Mouse (Mus musculus): ENCODE results near the gene Tac2.

Tac2 gene

DNA sequence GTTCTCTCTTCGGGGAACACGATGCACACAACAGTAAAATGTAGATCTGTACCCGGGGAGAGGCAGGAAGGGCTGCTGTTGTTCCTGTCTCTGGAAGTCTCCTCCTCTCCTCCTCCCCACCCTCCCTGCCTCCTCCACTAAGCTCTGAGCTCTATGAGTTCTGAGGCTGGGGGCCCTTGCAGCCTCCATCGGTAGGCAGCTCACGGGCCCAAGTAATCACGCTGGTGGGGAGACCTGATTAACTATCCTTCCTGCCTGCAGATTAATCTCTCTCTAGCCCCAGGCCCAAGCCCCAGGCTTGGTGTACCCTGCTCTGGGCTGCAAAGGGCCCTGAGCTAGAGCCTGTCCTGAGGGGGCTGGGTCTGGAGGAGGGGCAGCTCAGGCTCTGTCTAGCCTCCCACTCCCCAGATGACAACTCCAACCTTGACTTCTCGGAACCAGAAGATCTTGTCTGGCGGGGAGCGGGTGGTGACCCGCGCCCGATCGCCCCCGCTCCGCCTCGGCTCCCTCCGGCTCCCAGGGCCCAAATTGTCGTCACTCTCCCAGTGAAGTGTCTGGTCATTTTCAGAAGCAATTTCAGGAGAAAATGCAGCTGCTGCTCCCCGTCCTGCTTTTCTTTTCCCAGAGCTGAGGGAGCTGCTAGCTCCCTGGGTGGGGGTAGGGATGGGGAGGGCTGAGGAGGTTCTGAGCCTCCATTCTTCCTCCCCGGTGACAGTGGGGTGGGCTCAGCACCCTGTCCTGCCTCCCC lies 2.4 kb upstream of the Tac2 start:
- intact Hi-C loops (cut with DNase I), result no loop called here

DNA sequence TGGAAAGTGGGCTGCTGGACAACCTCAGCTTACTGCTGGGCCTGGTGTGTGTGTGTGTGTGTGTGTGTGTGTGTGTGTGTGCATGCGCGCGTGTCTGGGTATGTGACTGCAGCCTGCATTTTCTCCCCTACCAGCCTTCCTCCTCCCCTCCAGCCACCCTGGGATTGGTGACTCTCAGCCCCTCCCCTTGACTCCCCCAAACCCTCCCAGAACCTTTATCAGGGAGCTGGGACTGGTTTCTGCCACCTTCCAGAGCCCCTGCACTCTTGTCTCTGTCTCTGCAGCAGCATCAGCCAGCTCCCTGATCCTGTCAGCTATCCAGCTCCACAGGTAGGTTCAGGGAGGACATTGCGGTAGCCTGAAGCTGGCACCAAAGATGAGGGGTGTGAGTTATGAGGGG lies 858 bp downstream of the Tac2 start:
- intact Hi-C loops (cut with DNase I), result no loop called here

DNA sequence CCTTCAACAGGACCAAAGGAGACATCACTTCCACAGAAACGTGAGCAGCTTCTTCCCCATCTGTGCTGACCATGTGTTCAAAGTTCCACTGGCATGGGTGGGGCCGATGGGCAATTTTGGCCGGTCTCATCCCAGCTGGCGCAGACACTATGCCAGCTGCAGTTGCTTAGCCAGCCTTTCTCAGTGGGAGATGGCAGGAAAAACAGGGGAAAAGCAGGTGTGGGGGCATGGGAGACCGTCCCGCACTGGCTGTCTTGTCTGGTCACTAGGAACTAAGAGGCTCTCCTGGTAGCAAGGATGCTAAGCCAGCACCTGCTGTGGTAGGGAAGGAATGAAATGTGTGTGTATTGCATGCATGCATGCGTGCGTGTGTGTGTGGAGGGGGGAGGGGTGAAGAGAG lies 4.2 kb downstream of the Tac2 start:
- intact Hi-C loops (cut with DNase I), result no loop called here

DNA sequence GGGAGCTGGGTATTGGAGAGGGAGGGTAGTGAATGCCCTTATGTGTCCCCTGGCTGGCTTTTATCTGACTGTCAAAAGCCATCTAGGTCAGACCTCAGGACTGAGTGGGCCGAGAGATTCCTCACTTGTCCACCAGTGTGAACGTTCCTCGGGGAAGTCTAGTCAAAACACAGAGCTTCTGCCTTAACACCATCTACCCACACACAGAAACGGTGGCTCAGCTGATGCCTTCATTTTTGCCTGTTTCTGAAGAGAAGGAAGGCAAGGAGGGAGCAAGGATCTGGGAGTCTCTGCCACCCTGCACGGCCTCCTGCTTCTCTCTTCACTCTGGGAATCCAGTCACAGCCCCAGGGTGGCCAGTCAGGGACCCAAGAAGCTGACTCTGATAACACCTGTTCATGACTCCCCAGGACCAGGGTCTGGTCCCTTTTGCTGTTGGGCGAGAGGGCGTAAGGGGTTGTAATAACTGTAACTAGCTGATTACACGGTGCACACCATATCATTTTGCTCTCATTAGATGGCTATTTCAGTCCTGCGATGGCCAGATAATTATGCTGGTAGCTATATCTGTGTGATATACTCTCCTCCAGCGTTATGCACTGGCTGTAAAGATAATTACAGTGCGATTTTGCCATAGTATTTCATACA lies 6.1 kb downstream of the Tac2 start:
- intact Hi-C loops (cut with DNase I), result no loop called here

DNA sequence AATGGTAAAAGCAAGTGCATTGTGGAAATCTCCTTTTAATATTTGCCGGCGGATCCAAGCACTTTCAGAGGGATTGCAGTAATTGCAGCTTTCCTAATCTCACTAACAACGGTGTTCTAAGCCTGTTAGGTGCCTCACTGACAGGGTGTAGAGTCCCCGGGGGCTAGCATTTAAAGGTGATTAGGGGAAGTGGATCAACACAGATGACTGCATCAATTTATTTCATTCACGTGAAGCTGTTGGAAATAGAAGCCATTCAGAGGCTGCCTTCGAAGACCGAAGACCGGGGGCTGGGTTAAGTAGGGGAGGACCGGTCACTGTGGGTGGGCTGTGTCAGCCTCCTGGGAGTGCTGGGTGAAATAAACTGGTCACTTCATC lies 6.6 kb downstream of the Tac2 start:
- intact Hi-C loops (cut with DNase I), result no loop called here

DNA sequence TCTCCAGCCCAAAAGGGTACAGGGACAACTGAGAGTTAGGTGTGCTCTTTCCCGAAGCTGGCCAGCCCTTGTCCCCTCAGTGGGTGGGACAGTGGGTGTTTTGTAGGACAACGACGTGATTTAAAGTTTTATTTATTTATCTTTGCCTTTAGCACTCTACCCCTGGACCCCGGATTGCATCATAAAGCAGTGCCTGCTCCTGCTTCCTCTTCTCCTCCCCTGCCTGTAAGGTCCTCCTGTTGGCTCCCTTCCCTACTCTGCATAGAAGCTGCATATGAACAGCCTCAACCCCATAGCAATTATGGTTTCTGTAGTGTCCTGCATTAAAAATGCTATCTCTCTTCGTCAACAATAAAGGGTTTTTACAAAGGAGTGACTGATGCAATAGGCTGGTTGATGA lies 7.1 kb downstream of the Tac2 start:
- intact Hi-C loops (cut with DNase I), result no loop called here

DNA sequence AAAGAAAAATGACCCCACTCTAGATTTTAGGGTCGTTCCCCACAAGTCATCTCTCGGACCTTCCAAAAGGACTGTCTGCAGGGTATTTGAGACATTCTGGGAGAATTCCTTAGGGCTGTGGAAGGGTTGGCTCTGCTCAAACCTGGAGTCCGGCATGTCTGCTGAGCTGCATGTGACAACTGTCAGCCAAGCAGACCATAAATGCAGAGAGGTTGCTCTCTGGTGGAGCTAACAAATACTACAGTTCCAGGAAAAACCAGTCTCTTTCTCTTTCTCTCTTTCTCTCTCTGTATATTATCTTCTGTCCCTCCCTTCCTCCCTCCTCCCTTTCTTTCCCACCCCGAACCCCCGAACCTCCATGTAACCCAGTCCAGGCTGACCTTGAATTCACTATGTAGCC lies 10.2 kb downstream of the Tac2 start:
- intact Hi-C loops (cut with DNase I), result loop anchor here (2.0 kb wide), 2 partner anchors 42 to 202 kb away; no protein-coding TSS in a partner anchor

DNA sequence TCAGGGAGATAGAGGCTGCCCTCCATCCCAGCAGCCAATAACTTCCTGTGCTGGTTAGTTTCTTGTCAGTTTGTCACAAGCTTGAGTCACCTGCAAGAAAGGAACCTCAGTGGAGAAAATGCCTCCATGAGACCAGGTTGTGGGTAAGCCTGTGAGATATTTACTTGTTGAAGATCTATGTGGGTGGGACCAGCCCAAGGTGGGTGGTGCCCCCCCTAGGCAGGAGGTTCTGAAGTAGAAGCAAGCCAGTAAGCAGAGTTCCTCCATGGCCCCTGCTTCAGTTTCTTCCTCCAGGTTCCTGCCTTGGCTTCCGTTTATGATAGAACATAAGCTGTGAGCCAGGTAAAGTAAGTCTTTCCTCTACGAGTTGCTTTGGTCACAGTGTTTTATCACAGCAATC lies 12.0 kb downstream of the Tac2 start:
- intact Hi-C loops (cut with DNase I), result loop anchor here (5.0 kb wide), 1 partner anchor 59 kb away; no protein-coding TSS in a partner anchor

DNA sequence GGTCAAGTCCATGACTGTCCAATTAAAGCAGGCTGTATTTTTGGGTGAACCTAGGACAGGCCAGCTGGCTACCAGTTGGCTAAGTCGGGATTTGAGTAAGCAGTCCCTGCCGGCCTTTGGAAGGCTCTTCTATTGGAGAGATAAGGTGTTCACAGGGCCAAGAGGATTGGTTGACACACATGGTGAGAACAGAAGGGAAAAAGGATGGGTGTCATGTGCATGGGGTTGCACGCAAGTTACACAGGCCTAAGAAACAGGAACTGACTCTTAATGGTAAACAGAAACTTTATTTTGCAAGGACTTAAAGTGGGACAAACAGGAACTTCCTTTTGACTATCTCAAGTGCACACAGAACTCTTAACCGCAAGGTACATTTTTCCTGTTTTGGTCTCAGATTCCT lies 12.6 kb downstream of the Tac2 start:
- intact Hi-C loops (cut with DNase I), result loop anchor here (5.0 kb wide), 1 partner anchor 60 kb away; no protein-coding TSS in a partner anchor

DNA sequence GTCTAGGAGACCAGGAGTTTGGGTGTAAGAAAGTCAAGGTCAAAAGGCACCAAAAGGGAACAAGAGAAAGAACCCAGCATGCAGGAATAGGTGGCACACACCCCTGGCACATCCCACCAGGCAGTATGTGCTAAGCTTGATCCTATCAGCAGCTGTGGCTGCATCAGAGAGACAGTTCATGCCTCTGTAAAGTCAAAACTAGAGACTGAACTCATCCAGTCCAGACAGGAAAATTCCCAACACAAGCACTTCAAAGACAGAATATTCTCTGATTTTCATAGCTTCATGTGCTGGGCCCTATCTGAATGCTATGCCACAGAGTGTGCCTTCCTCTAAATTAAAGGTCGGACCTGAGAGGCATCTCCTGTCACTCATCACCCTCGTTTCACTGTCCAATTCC lies 13.3 kb downstream of the Tac2 start:
- intact Hi-C loops (cut with DNase I), result loop anchor here (5.0 kb wide), 1 partner anchor 60 kb away; no protein-coding TSS in a partner anchor

DNA sequence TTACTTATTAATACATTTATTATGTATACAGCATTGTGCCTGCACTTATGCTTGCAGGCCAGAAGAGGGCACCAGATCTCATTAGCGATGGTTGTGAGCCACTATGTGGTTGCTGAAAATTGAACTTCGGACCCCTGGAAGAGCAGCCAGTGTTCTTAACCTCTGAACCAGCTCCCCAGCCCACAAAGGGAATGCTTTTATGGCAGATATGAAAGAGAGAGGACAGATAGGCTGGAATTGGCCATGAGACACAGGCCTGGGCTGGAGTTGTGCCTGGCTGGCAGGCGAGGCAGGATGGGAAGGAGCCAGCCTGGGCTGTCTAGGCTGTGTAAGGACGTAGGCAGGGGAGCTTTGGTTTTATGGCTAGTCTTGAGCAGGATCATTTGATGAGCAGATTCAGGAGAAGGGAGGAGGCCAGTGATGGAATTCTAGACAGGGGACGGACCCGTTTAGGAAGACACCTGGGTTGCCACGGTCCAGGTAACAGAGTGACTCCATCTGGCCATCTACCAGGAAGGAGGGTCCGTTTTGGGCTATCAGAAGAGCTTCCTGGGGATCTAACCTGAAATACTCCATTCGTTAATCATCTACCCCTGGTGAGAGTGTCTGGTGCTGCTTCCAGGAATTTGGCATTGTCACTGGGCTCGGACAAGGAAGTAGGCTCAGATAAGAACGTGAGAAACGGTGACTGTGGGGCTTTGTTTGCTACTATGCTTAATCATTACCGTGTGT lies 14.0 kb downstream of the Tac2 start:
- intact Hi-C loops (cut with DNase I), result loop anchor here (5.0 kb wide), 1 partner anchor 61 kb away; no protein-coding TSS in a partner anchor

DNA sequence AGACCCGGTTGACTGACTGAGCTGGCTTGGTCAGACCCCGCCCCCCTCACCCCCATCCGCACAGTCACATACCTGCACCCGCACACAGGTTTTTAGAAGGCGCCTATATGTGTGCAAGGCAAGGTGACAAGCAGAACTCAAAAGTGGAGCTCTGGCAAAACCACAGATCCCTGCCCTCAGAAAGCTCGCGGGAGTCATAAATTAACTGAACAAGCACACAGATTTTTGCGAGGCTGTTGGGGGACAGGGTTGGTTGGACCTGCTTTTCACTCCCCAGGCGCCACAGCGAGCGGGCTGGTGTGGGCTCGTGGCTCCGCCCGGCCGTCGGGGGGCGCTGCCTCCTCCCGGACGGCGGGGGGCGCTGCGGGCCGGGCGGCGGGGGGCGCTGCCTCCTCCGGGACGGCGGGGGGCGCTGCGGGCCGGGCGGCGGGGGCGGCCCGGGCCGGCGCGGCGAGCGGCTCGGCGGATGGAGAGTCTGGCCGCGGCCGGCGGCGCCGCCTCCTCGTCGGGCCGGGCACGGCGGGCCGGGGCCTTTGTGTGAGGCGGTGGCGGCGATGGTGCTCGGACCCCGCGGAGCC lies 14.9 kb downstream of the Tac2 start, which contains the start of gene Zbtb39:
TSS of gene Zbtb39 (plus strand) at position 456 of the 578 bp plus-strand sequence.
- intact Hi-C loops (cut with DNase I), result loop anchor here (5.0 kb wide), 1 partner anchor 62 kb away; no protein-coding TSS in a partner anchor

DNA sequence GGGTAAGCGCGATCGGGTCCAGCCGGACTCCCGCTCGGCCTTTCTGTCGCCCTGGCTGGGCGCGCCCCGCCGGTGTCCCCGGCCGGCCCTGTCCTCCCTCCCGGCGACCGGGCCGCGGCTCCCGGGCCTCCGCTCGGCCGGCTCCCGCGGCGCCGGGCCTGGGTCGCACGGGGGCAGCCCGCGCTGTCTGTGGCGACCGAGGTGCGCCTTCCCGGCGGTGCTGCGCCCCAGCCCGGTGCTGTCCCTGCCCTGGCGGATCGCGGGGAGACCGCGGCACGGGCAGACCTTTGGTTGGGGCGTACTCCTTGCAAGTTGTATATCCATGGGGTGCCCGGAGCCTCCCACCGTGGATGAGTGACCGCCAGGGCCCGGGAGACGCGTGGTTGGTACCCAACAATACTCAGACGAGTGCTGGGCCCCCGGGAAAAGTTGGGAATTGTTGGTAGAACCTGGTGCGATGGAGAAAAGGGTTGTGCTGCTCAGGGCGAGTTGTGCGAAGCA lies 15.4 kb downstream of the Tac2 start:
- intact Hi-C loops (cut with DNase I), result loop anchor here (5.0 kb wide), 1 partner anchor 62 kb away; no protein-coding TSS in a partner anchor

DNA sequence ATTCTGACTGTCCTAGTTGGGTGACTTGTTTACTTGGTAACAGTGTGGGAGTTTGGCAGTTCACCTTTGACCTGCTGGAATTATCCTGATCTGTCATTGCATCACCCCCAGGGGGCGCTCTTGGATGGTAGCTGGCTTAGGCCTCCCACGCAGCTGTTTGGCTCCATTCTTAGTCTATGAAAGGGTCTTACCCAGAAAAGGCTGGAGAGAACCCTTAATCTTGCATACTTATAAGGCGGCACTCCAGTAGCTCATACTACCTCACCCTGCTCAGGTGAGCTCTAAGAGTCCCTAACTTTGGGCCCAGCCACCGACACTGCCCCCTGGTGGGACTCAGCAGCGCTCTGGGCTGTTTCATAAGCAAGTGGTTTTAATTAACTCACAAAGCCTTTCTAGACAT lies 20.4 kb downstream of the Tac2 start:
- intact Hi-C loops (cut with DNase I), result no loop called here

DNA sequence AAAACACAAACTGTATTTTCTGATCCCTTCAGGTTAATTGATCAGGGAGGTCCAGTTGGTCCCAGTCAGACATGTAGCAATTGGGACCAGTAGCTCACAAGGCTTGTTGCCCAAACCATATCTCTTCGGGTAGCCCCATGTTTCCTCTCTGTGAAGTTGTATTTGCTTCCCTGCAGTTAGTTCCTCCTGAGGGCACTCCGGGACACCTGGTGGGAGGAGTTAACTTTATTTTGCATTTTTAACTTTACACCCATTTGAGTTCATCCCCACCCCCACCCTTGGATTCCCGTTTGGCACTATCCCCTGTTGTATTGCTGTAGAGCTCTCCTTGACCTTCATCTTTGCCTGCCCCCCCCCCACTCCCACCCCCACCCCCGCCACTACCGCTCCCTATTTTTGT lies 21.6 kb downstream of the Tac2 start:
- intact Hi-C loops (cut with DNase I), result no loop called here

DNA sequence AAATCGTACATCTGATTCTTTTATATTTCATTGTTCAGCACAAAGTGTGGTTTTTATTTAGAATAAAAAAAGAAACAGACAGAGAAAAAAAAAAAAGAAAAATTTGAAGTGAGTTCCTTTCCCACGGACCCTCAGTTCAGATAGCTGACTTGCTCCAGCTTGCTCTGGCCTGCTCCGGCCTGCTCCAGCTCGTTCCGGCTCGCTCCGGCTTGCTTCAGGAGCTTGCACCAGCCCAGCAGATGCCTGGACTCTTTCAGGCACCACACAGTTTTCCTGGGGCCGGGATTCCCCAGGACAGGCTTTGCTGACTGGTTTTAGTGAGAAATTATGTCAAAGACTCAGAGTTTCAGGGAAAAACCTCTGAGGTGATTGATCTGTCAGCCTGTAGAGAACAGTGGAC lies 23.0 kb downstream of the Tac2 start:
- intact Hi-C loops (cut with DNase I), result no loop called here

DNA sequence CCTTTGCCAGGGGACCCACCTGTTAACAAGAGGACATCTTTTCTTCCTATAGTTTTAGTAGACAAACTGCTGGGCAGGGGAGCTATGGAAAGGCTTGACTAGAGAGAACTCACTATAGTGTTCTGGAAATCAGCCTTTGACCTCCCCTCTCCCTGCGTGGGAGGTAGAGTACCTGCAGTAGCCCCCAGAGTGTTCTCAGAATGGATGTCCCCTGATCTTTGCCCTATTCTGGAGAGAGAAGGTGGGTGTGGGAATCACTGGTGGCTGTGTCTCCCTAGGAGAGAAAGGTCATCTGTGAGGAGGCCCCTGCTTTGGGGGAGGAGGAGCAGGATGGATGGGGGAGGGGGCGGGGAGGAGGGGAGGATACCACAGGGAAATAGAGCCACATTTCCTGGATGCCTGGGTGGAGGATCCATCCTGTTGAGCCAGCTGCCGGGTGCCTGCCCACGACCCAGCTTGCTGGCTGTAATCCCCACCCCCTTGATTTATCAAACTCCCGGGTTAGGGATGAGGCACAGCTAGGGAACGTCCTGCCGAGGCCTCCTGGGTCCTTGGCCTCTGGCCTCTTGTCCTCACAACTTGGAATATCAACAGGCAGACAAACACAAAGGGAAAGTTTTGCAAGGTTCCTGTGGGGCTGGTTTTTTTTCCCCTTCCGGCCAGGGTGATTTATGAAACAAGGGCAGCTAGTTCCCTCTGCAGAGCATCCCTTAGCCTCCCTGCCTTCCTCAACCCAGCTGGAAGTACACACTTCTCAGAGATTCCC lies 24.8 kb downstream of the Tac2 start:
- intact Hi-C loops (cut with DNase I), result no loop called here

DNA sequence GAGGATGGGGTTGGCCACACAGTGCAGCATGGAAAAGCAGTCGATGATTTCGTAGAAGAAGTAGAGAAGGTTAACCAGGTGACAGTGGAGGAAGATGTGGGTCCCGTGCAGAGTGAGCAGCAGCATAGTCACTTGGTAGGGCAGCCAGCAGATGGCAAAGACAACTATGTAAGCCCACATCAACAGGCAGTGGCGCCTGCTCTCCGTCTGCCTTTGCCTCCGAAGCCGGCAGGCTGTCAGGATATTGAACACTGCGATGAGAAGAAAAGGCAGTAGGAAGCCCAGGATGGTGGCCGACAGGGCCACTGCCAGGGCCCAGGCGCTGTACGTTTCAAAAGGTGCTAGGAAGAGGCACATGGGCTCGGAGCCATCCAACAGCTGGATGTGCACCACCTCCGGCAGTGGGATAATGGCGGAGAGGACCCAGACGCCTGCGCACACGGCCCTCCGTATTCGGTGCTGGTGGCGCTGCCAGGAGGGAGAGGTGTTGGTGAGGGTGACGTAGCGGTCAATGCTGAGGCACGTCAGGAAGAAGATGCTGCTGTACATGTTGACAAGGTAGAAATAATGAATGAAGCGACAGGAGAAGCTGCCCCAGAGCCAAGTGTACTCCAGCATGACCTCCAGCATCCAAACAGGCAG lies 26.0 kb downstream of the Tac2 start:
- intact Hi-C loops (cut with DNase I), result no loop called here

DNA sequence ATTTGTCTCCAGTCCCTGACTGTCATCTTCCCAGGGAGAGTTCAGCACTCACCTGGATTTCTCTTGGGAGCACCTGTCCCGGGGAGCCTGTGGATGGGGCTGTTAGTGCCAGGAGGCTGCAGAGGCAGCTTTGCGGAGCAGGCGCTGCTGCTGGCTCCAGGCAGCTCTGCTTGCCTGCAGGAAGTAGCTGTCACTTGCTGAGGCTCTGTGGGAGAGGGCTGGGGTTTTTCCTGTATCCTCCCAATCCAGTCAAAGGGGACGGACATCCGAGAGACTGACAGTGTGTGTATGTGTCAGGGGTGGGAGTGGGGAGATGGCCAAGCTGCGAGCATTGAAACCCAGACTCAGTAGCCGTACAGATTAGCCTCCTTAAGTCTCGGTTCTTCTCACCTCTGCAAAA lies 27.3 kb downstream of the Tac2 start, which contains the start of gene Gpr182:
TSS of gene Gpr182 (minus strand) at position 185 of the 400 bp plus-strand sequence.
- intact Hi-C loops (cut with DNase I), result no loop called here

DNA sequence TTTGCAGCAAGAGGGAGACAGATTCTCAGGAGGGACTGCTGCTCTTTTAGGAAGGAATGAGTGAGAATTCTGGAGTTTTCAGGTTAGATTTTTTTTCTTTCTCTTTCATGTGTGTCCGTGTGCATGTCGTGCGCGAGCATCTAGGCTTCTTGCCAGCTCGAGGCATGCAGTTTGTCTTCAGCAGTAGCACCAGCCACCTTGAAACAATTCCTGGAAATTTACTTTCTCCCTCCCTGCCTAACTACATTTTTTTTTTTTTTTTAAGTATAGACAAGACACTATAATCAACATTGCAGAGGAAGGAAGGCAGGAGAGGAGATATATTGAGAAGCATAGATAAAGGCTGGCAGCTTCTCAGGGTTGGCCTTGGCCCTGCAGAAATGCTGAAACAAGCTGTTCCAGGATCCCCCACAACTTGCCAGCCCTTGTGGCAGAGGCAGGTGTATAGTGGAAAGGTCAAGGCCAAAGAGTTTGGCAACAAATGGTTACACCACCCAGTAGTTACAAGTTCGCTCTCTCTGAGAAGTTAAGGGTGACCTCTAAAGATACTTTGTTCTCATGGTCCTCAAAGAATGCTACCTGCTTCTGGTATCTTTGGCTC lies 30.4 kb downstream of the Tac2 start:
- intact Hi-C loops (cut with DNase I), result no loop called here

Measured in adrenal gland (tissue).